Mouse (Mus musculus) regulatory T cell (primary cell): Measurements from ENCODE around the gene Enpp7.

Experiments used
- in situ Hi-C: fragments of 300-600 bp; cut with MboI, MseI; formaldehyde crosslinking; loops from one replicate; pipeline ENCODE4 v1.15.1; 2025; ENCODE audit warnings: high pct_unique_total_duplicates

Enpp7 gene

DNA sequence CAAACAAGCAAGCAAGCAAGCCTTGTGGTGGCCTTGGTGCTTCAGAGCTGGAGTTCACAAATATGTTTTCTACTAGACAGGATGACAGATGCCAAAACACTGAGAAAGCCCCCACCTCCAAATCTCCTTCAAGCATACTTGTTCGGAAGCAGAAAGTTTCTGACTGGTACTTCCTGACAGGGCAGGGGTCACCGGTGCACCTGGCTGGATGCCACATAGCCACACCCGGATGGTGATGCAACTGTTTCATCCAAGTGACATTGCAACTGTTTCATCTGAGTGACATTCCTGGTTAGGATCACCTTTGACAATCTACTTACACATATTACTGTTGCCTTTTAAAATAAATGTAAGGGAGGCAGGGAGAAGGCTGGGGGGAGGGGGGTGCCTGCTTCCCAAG lies 9.2 kb downstream of the Enpp7 start:
- in situ Hi-C loops: no loop called here

DNA sequence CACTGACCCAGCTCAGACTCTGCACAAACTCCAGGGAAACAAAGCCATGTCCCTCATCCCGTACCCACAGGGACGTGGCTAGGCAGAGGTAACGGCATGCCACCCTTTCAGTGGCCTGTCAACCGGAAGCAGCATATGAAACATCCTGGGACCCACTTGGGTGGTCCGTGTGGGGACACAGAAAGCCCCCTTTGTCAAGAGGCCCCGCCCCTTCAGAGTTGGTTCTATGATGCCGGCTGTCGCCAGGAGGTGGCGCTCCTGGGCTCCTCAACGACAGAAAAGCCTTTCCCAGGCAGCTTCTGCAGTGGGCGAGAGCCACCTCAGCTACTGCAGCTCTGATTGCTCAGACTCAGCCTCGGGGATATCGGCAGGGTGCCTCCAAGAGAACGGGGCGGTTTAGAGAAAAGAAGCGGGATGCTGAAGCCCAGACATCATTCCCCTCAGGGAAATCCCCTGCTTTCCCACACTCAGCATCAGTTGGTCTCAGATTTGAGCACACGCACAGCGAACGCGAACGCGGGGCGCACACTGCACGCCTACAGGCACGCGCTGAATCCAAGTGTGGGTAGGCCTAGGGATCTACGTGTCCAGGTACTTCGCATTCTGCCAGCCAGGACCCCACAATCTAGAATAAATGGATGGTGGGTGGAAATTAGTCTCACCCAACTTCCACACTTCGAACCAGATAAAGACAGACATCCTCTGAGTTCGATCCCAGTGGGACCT lies 10.7 kb downstream of the Enpp7 start:
- in situ Hi-C loops: no loop called here

DNA sequence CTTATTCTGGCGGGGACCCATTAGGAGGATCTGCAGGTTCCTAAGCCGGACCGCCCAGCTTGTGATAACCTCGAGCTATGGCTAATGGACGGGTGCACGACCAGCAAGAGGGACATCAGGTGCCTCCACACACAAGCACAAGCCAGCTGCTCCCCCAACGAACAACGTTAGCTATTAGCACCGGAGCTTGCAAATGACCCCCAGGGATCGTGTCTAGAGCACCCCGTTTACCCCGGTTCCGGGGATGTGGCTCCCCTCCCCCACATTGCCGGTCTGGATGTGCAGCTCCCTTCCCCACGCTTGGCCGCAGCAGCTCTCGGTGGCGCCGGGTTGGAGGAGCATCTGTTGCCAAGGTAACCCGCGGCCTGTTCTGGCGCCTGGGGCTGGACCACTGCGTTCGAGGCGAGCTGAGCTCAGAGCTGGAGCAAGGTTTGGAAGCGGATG lies 11.4 kb downstream of the Enpp7 start:
- in situ Hi-C loops: no loop called here

DNA sequence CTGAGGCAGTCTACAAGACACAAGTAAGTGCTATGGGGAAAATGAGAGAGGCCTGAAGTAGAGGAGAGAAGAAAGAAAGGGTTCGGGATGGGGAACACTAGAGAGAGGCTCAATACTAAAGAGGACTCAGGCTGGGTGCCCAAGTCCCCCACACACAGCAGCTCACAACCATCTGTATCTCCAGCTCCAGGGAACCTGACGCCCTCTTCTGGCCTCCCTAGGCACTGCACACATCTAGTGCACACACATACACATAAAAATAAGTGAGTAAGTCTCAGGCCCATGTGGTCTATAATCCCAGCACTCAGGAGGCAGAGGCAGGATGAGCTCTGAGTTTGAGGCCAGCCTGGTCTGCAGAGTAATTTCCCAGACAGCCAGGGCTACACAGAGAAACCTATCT lies 12.9 kb downstream of the Enpp7 start:
- in situ Hi-C loops: no loop called here

DNA sequence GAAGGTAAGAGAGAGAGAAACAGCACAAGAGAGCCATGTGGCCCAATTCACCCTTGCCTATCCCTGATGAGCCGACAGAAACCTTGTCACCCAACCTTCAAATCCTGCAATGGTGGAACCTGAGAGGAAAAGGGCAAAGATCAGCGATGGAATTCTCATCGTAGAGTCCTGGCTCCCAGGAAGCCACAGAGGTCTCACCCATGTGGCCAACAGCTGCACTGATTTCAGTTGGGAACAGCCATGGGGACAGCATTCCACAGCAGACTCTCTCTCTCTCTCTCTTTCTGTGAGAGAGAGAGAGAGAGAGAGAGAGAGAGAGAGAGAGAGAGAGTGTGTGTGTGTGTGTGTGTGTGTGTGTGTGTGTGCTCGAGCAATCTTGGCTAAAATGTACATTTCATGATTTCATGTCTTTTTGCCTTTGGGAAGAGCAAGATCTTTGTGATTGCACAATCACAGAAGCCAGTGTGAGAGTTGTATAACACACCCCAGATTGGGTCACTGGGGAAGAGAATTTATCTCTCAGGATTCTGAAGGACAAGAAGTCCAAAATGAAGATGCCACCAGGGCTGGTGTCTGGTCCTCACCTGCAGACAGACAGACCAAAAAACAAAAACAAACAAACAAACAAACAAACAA lies 13.6 kb downstream of the Enpp7 start:
- in situ Hi-C loops: no loop called here

DNA sequence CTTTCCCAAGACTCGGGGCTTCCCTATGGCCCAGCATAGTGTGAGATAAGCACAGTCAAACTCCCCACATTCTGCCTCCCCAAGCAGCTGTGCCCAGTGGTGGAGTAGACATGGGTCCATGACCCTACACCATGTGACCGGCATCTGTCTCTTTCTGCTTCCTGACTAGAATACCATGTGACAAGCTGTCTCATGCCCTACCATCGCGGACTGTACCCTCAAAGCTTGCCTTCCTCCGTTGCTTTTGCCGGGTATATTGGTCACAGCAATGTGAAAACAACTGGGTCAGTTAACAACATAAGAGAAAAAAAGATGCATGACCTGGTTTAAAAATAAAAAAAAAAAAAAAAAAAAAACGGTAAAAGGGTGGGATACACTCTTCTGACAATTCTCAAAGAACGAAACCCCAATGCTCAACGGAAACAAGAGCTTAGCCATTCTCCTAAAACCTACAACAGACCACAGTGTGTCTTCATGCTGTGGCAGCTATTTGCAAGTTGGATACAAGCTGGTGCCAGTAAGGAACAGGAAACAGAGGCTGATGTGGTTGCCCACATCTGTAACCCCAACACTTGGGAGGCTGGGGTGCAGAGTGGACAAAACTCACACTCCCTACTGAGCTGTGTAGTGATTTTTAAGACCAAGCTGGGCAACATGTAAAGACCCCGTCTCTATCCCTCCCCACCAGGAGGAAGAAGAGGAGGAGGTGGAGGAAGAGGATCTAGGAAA lies 17.7 kb downstream of the Enpp7 start:
- in situ Hi-C loops: no loop called here

DNA sequence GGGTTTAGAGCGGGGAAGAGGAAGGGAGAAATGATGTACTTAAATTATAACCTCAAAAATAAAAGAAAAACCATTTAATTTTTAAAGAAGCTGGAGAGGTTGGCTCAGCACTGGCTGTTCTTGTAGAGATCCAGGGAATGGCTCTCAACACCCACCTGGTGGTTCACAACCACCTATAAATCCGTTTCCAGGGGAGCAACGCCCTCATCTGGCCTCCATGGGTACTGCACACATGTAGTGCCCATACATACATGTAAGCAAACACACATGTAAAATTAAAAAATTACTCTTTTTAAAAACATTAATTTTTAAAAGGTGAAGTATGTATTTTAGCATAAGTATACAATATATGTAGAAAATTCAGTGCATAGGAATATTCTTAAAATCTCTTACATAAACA lies 18.5 kb downstream of the Enpp7 start:
- in situ Hi-C loops: no loop called here

DNA sequence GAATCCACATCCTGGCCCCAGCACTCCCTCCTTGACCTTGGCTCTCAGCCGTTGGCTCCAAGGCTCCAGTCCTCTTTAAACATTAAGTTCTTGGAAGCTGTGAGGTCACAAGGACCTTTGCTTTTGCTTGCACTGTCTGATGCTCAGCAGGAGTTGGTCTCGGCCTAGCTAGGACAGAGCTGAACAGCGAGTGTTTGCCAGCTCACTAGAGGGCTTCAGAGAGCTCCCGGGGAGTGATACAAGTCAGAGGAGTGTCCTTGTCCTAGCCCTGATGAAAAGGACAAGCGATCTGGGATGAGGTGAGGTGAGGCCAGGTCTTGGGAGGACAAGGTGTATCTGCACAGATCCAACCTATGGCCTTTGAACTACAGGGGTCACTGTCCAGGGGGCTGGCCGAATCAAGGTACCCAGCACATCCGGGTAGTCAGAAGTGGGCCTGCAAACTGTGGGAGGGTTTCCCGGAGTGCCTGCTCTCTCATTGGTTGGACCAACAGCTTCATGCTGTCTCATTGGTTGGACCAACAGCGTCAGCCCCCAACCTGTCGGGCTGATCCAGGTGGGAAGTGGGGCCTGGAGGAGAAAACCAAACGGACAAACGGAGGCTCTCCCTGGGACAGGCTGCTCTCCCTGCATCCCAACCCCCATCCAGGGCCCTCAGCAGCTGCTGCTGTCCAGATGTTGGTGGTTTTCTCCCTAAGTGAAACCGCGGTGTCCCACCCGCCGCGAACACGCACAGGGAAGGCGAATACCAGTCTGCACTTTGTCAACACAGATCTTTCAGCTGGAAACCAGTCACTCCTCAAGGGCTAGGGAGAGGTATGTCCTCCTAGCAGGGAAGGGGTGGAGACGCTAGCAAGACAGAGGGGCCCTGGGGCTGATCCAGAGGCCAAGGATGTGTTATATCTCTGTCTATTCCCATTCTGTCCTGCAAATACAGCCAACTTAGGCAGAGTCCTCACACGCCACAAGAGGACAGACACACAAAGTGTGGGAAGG lies 19.8 kb downstream of the Enpp7 start:
- in situ Hi-C loops: no loop called here

DNA sequence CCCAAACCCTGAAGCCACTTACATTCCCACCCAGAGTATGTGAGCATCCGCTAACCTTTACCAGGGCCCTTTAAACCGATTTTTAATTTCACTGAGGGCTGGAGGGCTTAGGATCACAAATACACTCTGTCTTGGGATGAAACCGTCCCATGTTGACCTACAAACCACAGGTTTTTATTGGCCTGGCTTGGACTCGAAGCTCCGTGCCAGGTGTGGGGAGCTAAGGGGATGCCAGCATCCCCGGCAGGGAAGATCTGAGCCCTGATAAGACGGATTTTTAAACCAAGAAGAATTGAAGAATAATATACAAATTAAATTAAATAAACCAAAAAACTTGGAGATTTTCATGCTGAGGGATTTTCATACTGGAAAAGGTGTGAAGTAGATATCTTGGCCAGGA lies 26.5 kb downstream of the Enpp7 start:
- in situ Hi-C loops: loop anchor here (5.0 kb wide), 1 partner anchor 83 kb away; no protein-coding TSS in a partner anchor

DNA sequence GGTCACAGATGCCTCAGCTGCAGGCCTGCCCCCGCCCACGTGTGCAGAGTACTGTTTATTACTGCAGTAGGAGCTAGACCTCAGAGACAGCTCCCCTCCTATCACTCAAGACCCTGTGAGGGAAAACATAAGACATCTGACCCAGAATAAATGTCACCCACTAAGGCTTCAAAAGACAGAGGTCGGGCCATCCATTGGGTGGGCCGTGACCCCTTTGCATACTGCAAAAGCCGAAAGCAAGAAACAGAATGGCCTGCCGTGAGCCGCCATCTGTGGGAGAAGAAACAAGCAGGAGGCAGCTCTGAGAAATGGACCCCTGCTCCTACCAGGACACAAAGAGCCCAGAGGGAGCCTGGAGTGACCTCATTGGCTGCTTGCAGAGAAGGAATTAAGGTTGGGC lies 29.5 kb downstream of the Enpp7 start:
- in situ Hi-C loops: no loop called here

DNA sequence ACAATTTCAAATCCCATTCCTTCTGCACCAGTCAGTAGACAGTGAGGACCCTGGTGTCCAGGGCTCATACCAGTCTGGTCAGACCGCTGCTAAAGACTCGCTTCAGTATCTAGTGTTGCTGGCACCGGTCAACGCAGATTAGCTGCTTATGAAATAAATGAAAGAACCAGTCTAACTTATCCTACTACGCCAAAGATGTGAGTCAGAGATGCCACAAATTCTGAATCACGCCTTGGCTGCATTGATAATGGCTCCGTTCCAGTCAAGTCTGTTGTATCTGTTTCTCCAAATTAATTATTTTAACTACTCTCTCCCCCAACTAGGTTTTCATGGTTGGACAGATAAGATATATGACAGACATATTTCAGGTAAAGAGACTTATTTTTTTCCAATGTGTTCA lies 33.2 kb downstream of the Enpp7 start:
- in situ Hi-C loops: no loop called here

DNA sequence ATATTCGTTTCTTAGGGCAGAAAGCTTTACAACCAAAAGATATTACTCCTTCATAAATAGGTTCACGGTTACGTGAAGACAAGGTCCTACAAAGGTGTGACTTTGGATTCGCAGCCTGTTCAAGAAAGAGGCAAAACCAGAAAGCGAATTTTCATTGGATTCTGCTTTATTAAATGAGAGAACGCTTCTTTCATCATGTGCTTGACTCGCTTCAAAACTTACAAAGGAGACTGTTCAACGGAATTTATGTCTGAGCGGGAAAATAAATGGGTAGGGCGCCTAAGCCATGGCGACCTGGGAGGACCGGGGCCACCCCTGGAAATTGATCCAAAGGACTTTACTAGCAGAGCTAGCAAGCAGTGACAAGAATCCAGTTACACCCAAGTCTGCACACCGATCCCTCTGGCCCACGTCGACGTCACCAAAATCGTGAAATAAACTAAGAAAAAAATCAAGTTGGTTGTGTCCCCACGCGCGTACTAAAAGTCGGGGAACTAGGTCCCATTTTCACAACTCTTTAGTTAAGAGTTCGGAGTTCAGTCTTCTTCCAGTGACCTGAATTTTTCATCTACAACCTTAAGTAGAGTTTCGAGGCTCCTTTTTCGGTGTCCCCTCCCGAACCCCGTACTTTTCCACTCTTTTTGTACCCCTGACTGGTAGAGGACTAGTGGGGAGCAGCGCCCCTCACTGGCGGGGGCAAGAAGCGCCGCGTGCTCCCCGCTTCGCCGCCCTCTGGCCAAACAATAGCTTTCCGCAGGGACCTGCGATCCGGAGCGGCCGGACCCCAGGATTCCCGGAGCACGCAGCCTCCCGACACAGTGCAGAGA lies 34.3 kb downstream of the Enpp7 start:
- in situ Hi-C loops: no loop called here

DNA sequence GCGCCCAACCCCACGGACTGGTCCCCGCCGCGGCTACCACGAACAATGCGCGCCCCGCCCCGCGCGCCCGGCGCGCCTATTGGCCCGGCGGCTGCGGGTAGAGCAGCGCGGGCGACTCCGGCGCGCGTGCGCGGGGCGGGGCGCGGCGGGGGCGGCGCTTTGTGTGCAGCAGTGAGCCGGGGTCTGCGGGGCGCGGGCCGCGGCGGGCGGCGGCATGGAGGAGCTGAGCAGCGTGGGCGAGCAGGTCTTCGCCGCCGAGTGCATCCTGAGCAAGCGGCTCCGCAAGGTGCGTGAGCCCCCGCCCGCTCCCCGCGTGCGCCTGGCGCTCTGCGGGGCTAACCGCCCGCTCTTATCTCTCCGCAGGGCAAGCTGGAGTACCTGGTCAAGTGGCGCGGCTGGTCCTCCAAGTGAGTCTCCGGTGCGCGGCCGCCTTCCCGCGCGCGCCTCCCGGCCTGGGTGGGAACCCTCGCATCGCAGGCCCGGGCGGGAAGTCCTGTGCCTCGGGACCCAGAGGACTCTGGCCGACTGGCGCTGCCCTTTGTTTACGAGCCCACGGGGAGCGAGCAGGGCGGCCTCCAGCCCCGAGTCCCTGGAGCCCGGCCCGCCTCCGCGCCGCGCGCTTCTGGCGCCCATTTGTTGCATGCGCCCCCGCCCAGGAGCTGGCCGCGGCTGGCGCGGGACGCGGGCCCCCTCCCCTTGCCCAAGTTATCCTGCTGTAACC lies 35.1 kb downstream of the Enpp7 start, which contains the start of gene Cbx2:
Cbx2 (plus strand) TSS at position 68 of the 721 bp plus-strand sequence.
- in situ Hi-C loops: no loop called here

DNA sequence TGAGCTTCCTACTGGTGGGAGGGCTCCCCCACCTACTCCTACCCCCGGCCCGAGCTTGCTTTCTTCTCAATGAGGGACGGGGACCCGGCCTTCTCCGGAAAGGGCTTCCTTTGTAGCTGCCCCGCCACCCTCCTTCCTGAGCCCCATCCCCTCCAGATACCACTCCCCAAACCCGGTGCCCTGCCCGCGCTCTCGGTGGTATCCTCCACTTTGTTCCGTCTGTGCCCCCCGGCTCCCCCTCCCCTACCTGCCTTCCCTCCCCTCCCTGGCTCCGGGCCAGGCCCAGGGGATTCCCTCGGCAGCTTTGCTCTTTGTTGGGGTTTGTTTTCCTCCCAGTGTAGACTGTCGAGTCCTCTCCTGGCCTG lies 35.6 kb downstream of the Enpp7 start:
- in situ Hi-C loops: no loop called here

DNA sequence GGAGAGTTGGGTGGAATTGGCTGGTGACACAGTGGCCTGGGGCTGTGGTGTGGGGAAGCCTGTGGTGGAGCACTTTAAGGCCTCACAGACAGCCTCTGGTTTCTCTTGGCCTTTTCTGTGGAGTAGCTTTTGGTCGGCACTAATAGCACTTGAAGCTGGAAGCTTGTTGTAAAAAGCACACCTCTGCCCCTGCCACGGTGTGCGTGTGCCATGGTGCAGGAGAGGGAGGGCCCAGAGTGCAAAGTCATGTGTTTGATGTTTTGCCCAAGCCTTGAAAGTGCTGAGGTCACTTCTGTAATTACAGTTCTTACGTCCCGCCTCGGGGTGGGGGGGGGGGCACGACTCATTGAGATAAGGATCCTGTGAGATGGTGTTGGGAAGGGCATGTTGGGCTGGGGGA lies 36.3 kb downstream of the Enpp7 start:
- in situ Hi-C loops: no loop called here

DNA sequence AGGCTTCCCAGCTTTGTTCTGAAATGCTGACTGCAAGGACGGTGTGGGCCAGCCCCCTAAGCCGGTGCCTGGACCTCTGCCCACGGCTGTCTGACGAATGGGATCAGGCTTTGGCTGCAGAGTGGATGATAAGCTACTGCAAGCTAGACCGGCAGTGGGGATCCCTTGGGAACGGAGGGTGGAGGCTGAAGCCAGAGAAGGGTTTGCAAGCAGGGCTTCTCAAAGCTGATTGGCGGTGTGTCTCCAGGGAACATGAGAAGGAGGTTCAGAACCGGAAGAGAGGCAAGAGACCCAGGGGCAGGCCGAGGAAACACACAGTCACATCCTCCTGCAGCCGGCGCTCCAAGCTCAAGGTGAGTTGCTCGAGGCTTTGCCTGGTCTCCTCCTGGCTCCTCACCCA lies 38.2 kb downstream of the Enpp7 start:
- in situ Hi-C loops: no loop called here

DNA sequence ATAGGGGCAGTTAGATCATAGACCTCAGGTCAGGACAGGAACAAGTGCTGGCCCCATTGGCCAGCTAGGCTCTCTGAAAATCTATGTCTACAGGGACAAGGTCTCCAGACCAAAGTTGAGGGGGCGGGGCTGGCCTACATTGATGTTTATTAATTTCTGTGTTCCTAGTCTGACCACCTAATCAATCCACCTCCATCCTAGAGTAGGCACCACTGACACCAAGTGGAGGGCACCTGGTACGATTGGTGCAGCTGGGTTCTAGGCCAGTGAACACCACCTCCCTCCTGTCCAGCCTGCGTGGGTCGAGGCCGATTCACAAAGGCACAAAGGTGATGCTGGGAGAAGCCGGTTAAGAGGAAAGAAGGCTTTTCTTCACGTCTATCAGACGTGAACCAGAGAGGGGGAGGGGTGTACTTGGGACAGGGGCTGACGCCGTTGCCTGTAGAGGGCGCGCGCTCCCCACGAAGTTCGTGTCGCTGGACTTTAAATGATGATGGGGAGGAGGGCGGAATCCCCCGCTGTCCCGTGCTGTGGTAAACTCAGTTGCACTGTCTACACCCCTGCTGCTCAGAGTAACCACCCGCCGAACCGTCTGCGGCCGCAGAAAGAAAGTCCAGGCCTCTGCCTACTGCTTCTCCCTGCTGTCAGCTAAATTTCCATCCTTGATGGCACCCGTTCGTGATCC lies 46.0 kb downstream of the Enpp7 start:
- in situ Hi-C loops: no loop called here

DNA sequence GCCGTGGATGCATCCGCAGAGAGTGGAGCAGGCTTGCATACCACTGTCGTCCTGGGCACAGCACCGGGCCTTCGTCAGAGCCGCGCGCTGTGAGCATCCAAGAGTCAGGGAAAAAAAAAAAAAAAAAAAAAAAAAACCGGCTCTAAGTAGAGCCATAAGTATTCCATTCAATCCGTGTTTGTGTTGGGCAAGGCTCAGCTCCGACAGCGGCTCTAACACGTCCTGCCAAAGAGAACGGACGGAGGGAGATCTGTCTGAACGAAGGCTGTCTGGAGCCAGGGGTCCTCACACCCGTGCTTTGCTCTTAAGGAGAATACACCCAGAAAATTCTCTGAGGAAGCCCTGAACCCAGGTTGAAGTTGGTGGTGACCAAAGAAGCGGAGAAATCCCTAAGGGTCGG lies 46.6 kb downstream of the Enpp7 start:
- in situ Hi-C loops: no loop called here

DNA sequence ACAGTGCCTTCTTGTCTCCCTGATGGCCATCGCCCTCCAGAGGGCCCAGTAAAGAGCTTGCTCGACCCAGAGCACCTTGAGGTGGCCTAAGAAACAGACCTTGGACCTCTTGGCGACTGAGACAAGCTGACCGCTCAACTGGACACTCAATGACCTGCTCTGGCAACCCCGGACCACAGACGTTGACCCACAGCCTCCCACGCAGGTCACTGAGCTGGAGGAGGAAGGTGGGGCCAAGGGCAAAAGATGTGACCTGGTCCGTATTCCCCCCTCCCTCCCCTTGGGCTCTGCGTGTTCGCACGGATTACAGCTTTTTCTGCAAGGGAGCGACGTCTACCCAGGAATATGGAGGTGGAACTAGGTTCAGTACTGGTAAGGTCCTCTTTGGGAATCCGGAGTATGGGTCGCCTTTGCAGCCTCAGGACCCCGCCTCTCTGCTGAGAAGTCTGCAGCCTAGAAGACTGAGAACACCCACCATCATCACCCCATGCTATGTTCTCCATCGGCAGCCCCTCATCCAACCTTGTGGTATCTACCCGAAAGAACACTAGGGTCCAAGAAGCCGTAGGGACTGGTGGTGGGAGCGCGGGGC lies 47.2 kb downstream of the Enpp7 start:
- in situ Hi-C loops: no loop called here
